Mouse (Mus musculus) A20 (cell line): ENCODE data around the gene Ndufv1.

ENCODE experiments used
- DNase-seq: peaks from one replicate; pipeline ENCODE4 v3.0.0-alpha.2; 2011; ENCODE audit warnings: low read depth, low spot score

Ndufv1 gene

GRCm38 (mm10) chr19:4003112-4003511 lies 9.5 kb downstream of the Ndufv1 start, which contains the start of gene Doc2g:
Gene Doc2g, plus strand, starts transcription at chr19:4003313.
- no peak for DNase-seq

- DNase-seq, result no peak
These were observed 10.9 kb downstream of the Ndufv1 start for GRCm38 (mm10) chr19:4001752-4002151.

GRCm38 (mm10) chr19:4000949-4001525 lies 11.6 kb downstream of the Ndufv1 start:
- no peak for DNase-seq

- peak; percentile 99 for DNase-seq
These were observed 12.3 kb downstream of the Ndufv1 start, which contains the start of the genes Nudt8 and Gm49405 for GRCm38 (mm10) chr19:4000119-4000900. Gene Nudt8, plus strand, starts transcription at chr19:4000580. Gene Gm49405, plus strand, starts transcription at chr19:4000626.

GRCm38 (mm10) chr19:3999121-3999730 lies 13.4 kb downstream of the Ndufv1 start:
- DNase-seq, result peak; percentile 51

GRCm38 (mm10) chr19:3998335-3998734 lies 14.3 kb downstream of the Ndufv1 start:
- no peak for DNase-seq

GRCm38 (mm10) chr19:3997231-3997630 lies 15.4 kb downstream of the Ndufv1 start:
- no peak for DNase-seq

- DNase-seq, result no peak
These were observed 15.9 kb downstream of the Ndufv1 start for GRCm38 (mm10) chr19:3996747-3997146.

GRCm38 (mm10) chr19:3996106-3996505 lies 16.5 kb downstream of the Ndufv1 start:
- DNase-seq, result no peak

GRCm38 (mm10) chr19:3995505-3995904 lies 17.1 kb downstream of the Ndufv1 start:
- DNase-seq, result no peak

GRCm38 (mm10) chr19:3994932-3995331 lies 17.7 kb downstream of the Ndufv1 start:
- DNase-seq, result no peak

- no peak for DNase-seq
These were observed 20.2 kb downstream of the Ndufv1 start, which contains the start of gene Tbx10 for GRCm38 (mm10) chr19:3992416-3992815. Gene Tbx10, plus strand, starts transcription at chr19:3992752.

GRCm38 (mm10) chr19:3991966-3992365 lies 20.6 kb downstream of the Ndufv1 start:
- DNase-seq, result no peak

GRCm38 (mm10) chr19:3991562-3991961 lies 21.0 kb downstream of the Ndufv1 start:
- DNase-seq, result no peak

GRCm38 (mm10) chr19:3990804-3991203 lies 21.8 kb downstream of the Ndufv1 start:
- DNase-seq, result no peak

GRCm38 (mm10) chr19:3988750-3989149 lies 23.9 kb downstream of the Ndufv1 start:
- DNase-seq, result no peak

GRCm38 (mm10) chr19:3988066-3988465 lies 24.5 kb downstream of the Ndufv1 start:
- DNase-seq, result no peak

- DNase-seq, result no peak
These were observed 26.3 kb downstream of the Ndufv1 start, which contains the start of gene Acy3 for GRCm38 (mm10) chr19:3986334-3986733. Gene Acy3, plus strand, starts transcription at chr19:3986570.

- DNase-seq, result no peak
These were observed 27.3 kb downstream of the Ndufv1 start for GRCm38 (mm10) chr19:3985261-3985681.

GRCm38 (mm10) chr19:3983527-3984200 lies 28.9 kb downstream of the Ndufv1 start:
- no peak for DNase-seq

- DNase-seq, result no peak
These were observed 31.7 kb downstream of the Ndufv1 start for GRCm38 (mm10) chr19:3980917-3981316.

- peak; percentile 84 for DNase-seq
These were observed 32.3 kb downstream of the Ndufv1 start for GRCm38 (mm10) chr19:3980309-3980708.
